Mouse (Mus musculus): Measurements from ENCODE around the gene 4933405L10Rik. TPM values are rescaled to one million over a fixed set of nuclear protein-coding genes. Genes with fewer than 3 reads are reported as not detected.

Gene 4933405L10Rik
- polyA plus RNA-seq, 1 experiment from 2014 or later, result not detected

GRCm38 (mm10) chr8:105719637-105720036 lies 12.2 kb downstream of the 4933405L10Rik start:
- Histone ChIP-seq H3K9me3 (no peaks in the 10 kb centered on the region), H3K36me3 (peaks cover 22% of the 10 kb centered on the region), H3K4me3 (no peak overlapping the region), H3K27me3 (replicated peaks) (no peaks in the 10 kb centered on the region), H3K4me2 (no peak overlapping the region), H3K9ac (no peak overlapping the region), H3K4me1 (no peaks in the 10 kb centered on the region), H3K27ac (replicated peaks) (no peak overlapping the region)
- ATAC-seq (ENCODE audit: extremely low read depth, insufficient number of reproducible peaks, low FRiP score, low TSS enrichment), result no peak
- 78% methylated on average over 4 of the region's 4 CpGs for WGBS

GRCm38 (mm10) chr8:105722861-105723260 lies 15.4 kb downstream of the 4933405L10Rik start:
- H3K4me3 ChIP-seq, result no peak overlapping the region
- peaks cover 3% of the 10 kb centered on the region; the same call in 1 of the 2 replicates for H3K4me1 ChIP-seq
- H3K4me2 ChIP-seq, result no peak overlapping the region
- ATAC-seq (ENCODE audit: extremely low read depth, insufficient number of reproducible peaks, low FRiP score, low TSS enrichment), result no peak
- peaks cover 27% of the 10 kb centered on the region for H3K36me3 ChIP-seq
- H3K9ac ChIP-seq, result no peak overlapping the region
- no peaks in the 10 kb centered on the region for H3K9me3 ChIP-seq
- no peak overlapping the region for H3K27ac ChIP-seq (replicated peaks)
- H3K27me3 ChIP-seq (replicated peaks), result no peaks in the 10 kb centered on the region
- 85% methylated on average over 9 of the region's 9 CpGs for WGBS

- H3K36me3 ChIP-seq, result peaks cover 29% of the 10 kb centered on the region
- H3K4me3 ChIP-seq, result no peak overlapping the region
- no peaks in the 10 kb centered on the region for H3K9me3 ChIP-seq
- no peaks in the 10 kb centered on the region for H3K27me3 ChIP-seq (replicated peaks)
- peaks cover 3% of the 10 kb centered on the region; the same call in 1 of the 2 replicates for H3K4me1 ChIP-seq
- no peak overlapping the region for H3K4me2 ChIP-seq
- H3K9ac ChIP-seq, result no peak overlapping the region
- WGBS, result 70% methylated on average over 5 of the region's 5 CpGs
- no peak overlapping the region for H3K27ac ChIP-seq (replicated peaks)
- no peak for ATAC-seq (ENCODE audit: extremely low read depth, insufficient number of reproducible peaks, low FRiP score, low TSS enrichment)
Observed at GRCm38 (mm10) chr8:105725726-105726125, 18.3 kb downstream of the 4933405L10Rik start.

- Histone ChIP-seq H3K9me3 (no peaks in the 10 kb centered on the region), H3K27me3 (replicated peaks) (no peaks in the 10 kb centered on the region), H3K4me3 (no peak overlapping the region), H3K4me1 (peaks cover 3% of the 10 kb centered on the region; the same call in 1 of the 2 replicates), H3K9ac (no peak overlapping the region; the same call in 1 of the 2 replicates), H3K4me2 (peak overlapping the region; percentile 18; the same call in 1 of the 2 replicates), H3K27ac (replicated peaks) (peak overlapping the region; percentile 77), H3K36me3 (peaks cover 29% of the 10 kb centered on the region)
- WGBS, result 69% methylated on average over 18 of the region's 18 CpGs
- peak; percentile 54; the same call in 1 of the 2 replicates for ATAC-seq (ENCODE audit: extremely low read depth, insufficient number of reproducible peaks, low FRiP score, low TSS enrichment)
Observed at GRCm38 (mm10) chr8:105727397-105728124, 20.1 kb downstream of the 4933405L10Rik start.

- Histone ChIP-seq H3K4me2 (no peak overlapping the region), H3K27me3 (replicated peaks) (no peaks in the 10 kb centered on the region), H3K4me1 (no peaks in the 10 kb centered on the region), H3K36me3 (peaks cover 9% of the 10 kb centered on the region), H3K9ac (no peak overlapping the region), H3K9me3 (no peaks in the 10 kb centered on the region), H3K4me3 (no peak overlapping the region), H3K27ac (replicated peaks) (no peak overlapping the region)
- WGBS, result 86% methylated on average over 5 of the region's 5 CpGs
- ATAC-seq (ENCODE audit: extremely low read depth, insufficient number of reproducible peaks, low FRiP score, low TSS enrichment), result no peak
Observed at GRCm38 (mm10) chr8:105732186-105732585, 24.7 kb downstream of the 4933405L10Rik start.

- WGBS, result 81% methylated on average over 5 of the region's 5 CpGs
- Histone ChIP-seq H3K9me3 (no peaks in the 10 kb centered on the region), H3K27me3 (replicated peaks) (no peaks in the 10 kb centered on the region), H3K4me3 (no peak overlapping the region), H3K36me3 (0 out of 2 replicates have a peak, but pooled peaks cover 3% of the 10 kb centered on the region), H3K27ac (replicated peaks) (no peak overlapping the region), H3K4me1 (peaks cover 8% of the 10 kb centered on the region), H3K9ac (no peak overlapping the region), H3K4me2 (no peak overlapping the region)
- ATAC-seq (ENCODE audit: extremely low read depth, insufficient number of reproducible peaks, low FRiP score, low TSS enrichment), result no peak
Observed at GRCm38 (mm10) chr8:105739216-105739615, 31.8 kb downstream of the 4933405L10Rik start.

- Histone ChIP-seq H3K27me3 (replicated peaks) (no peaks in the 10 kb centered on the region), H3K4me1 (peaks cover 16% of the 10 kb centered on the region), H3K4me2 (no peak overlapping the region), H3K36me3 (no peaks in the 10 kb centered on the region; the same call in 1 of the 2 replicates), H3K4me3 (no peak overlapping the region), H3K27ac (replicated peaks) (no peak overlapping the region), H3K9ac (no peak overlapping the region), H3K9me3 (no peaks in the 10 kb centered on the region)
- 73% methylated on average over 4 of the region's 4 CpGs for WGBS
- no peak for ATAC-seq (ENCODE audit: extremely low read depth, insufficient number of reproducible peaks, low FRiP score, low TSS enrichment)
Observed at GRCm38 (mm10) chr8:105743301-105743700, 35.8 kb downstream of the 4933405L10Rik start.

GRCm38 (mm10) chr8:105750606-105751005 lies 43.2 kb downstream of the 4933405L10Rik start:
- H3K4me1 ChIP-seq, result peaks cover 36% of the 10 kb centered on the region
- no peaks in the 10 kb centered on the region for H3K36me3 ChIP-seq
- peak overlapping the region; percentile 63 for H3K9ac ChIP-seq
- peak overlapping the region; percentile 23 for H3K4me3 ChIP-seq
- ATAC-seq (ENCODE audit: extremely low read depth, insufficient number of reproducible peaks, low FRiP score, low TSS enrichment), result peak; percentile 65; the same call in 1 of the 2 replicates
- no peaks in the 10 kb centered on the region for H3K27me3 ChIP-seq (replicated peaks)
- H3K27ac ChIP-seq (replicated peaks), result peak overlapping the region; percentile 80
- WGBS, result 11% methylated on average over 11 of the region's 11 CpGs
- peak overlapping the region; percentile 57 for H3K4me2 ChIP-seq
- no peaks in the 10 kb centered on the region for H3K9me3 ChIP-seq

- WGBS, result 76% methylated on average over 2 of the region's 2 CpGs
- H3K27ac ChIP-seq (replicated peaks), result no peak overlapping the region
- no peak overlapping the region for H3K4me2 ChIP-seq
- H3K9ac ChIP-seq, result no peak overlapping the region
- ATAC-seq (ENCODE audit: extremely low read depth, insufficient number of reproducible peaks, low FRiP score, low TSS enrichment), result no peak
- H3K4me3 ChIP-seq, result no peak overlapping the region
- H3K36me3 ChIP-seq, result no peaks in the 10 kb centered on the region
- H3K9me3 ChIP-seq, result no peaks in the 10 kb centered on the region
- H3K27me3 ChIP-seq (replicated peaks), result no peaks in the 10 kb centered on the region
- H3K4me1 ChIP-seq, result peaks cover 35% of the 10 kb centered on the region
Observed at GRCm38 (mm10) chr8:105753916-105754315, 46.5 kb downstream of the 4933405L10Rik start.

GRCm38 (mm10) chr8:105754688-105755087 lies 47.2 kb downstream of the 4933405L10Rik start:
- H3K4me1 ChIP-seq, result peaks cover 38% of the 10 kb centered on the region
- no peak overlapping the region for H3K27ac ChIP-seq (replicated peaks)
- ATAC-seq (ENCODE audit: extremely low read depth, insufficient number of reproducible peaks, low FRiP score, low TSS enrichment), result no peak
- no peak overlapping the region for H3K4me2 ChIP-seq
- H3K9me3 ChIP-seq, result no peaks in the 10 kb centered on the region
- 70% methylated on average over 2 of the region's 2 CpGs for WGBS
- H3K36me3 ChIP-seq, result no peaks in the 10 kb centered on the region
- no peak overlapping the region for H3K9ac ChIP-seq
- H3K27me3 ChIP-seq (replicated peaks), result no peaks in the 10 kb centered on the region
- no peak overlapping the region for H3K4me3 ChIP-seq

- no peak for ATAC-seq (ENCODE audit: extremely low read depth, insufficient number of reproducible peaks, low FRiP score, low TSS enrichment)
- Histone ChIP-seq H3K27ac (replicated peaks) (peak overlapping the region; percentile 70), H3K27me3 (replicated peaks) (no peaks in the 10 kb centered on the region), H3K9ac (peak overlapping the region; percentile 92), H3K4me1 (peaks cover 17% of the 10 kb centered on the region), H3K4me3 (peak overlapping the region; percentile 97), H3K36me3 (no peaks in the 10 kb centered on the region), H3K9me3 (no peaks in the 10 kb centered on the region), H3K4me2 (peak overlapping the region; percentile 77)
- WGBS, result 3% methylated on average over 12 of the region's 12 CpGs
Observed at GRCm38 (mm10) chr8:105757796-105758276, 50.4 kb downstream of the 4933405L10Rik start.

Data from heart, embryonic 13.5 days (tissue).